Mouse (Mus musculus): ENCODE measurements around the gene Polr1a. TPM values are rescaled to one million over a fixed set of nuclear protein-coding genes. Genes with fewer than 3 reads are reported as not detected.

The Polr1a gene
- polyA plus RNA-seq, 1 experiment from 2014 or later, result 29.8 TPM

- WGBS, result 83% methylated on average over 4 of the region's 4 CpGs
- H3K27ac ChIP-seq, result no peak overlapping the region
- no peak overlapping the region for H3K9ac ChIP-seq
- no peak for ATAC-seq (ENCODE audit: insufficient read depth, low FRiP score, low read depth)
- H3K36me3 ChIP-seq, result no peaks in the 10 kb centered on the region
- no peak overlapping the region for H3K4me2 ChIP-seq
- no peaks in the 10 kb centered on the region for H3K27me3 ChIP-seq (replicated peaks)
- H3K9me3 ChIP-seq, result no peaks in the 10 kb centered on the region
- no peak overlapping the region for H3K4me3 ChIP-seq (replicated peaks)
- no peaks in the 10 kb centered on the region for H3K4me1 ChIP-seq
Measured at GRCm38 (mm10) chr6:72008213-72008655, 99.4 kb downstream of the Polr1a start.

DNA sequence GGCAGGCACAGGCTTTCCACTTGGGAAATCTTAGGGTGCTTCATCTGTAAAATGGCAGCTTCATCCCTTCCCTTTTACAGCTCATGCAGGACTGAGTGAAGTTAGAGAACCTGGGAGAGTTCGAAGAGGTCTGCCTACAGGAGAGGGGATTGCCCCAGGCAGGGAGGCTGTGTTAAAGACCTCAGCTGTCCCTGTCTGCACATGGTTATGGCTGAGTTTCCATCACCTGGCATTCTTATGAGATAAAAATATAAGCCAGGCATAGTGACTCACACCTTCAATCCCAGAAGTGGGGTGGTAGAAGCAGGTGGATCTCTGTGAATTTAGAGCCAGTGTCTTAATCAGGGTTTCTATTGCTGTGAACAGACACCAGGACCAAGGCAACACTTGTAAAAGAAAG lies 100.6 kb downstream of the Polr1a start:
- no peaks in the 10 kb centered on the region for H3K4me1 ChIP-seq
- H3K9ac ChIP-seq, result no peak overlapping the region
- no peak overlapping the region for H3K4me3 ChIP-seq (replicated peaks)
- no peak for ATAC-seq (ENCODE audit: insufficient read depth, low FRiP score, low read depth)
- no peaks in the 10 kb centered on the region for H3K27me3 ChIP-seq (replicated peaks)
- 89% methylated on average over 1 of the region's 1 CpGs for WGBS
- no peak overlapping the region for H3K4me2 ChIP-seq
- no peak overlapping the region for H3K27ac ChIP-seq
- H3K36me3 ChIP-seq, result no peaks in the 10 kb centered on the region
- H3K9me3 ChIP-seq, result no peaks in the 10 kb centered on the region

DNA sequence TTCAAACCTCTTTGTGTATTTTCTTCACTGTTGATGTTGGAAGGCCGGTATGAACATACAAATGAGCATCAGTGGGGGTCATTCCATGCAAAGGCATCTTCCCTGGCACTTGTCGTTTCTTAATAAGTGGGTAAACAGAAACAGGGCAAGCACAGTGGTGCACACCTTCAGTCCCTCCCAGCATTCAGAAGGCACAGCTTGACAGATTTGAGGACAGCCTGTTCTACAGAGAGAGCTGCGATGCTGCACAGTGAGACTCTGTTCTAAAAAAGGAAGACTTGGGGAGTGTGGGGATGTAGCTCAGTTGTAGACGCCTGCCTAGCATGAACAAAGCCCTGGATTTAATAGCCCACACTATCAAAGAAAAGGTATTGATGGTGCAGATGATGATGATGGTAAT lies 105.2 kb downstream of the Polr1a start:
- ATAC-seq (ENCODE audit: insufficient read depth, low FRiP score, low read depth), result no peak
- no peaks in the 10 kb centered on the region for H3K27me3 ChIP-seq (replicated peaks)
- no peaks in the 10 kb centered on the region for H3K4me1 ChIP-seq
- WGBS, result 64% methylated on average over 4 of the region's 4 CpGs
- no peak overlapping the region for H3K9ac ChIP-seq
- no peak overlapping the region for H3K4me3 ChIP-seq (replicated peaks)
- H3K9me3 ChIP-seq, result no peaks in the 10 kb centered on the region
- H3K27ac ChIP-seq, result no peak overlapping the region
- H3K36me3 ChIP-seq, result no peaks in the 10 kb centered on the region
- H3K4me2 ChIP-seq, result no peak overlapping the region

GRCm38 (mm10) chr6:72018052-72018451 lies 109.2 kb downstream of the Polr1a start:
- ATAC-seq (ENCODE audit: insufficient read depth, low FRiP score, low read depth), result no peak
- Histone ChIP-seq H3K4me2 (no peak overlapping the region), H3K27me3 (replicated peaks) (no peaks in the 10 kb centered on the region), H3K27ac (no peak overlapping the region), H3K36me3 (no peaks in the 10 kb centered on the region), H3K9ac (no peak overlapping the region), H3K4me3 (replicated peaks) (no peak overlapping the region), H3K9me3 (no peaks in the 10 kb centered on the region), H3K4me1 (no peaks in the 10 kb centered on the region)
- 66% methylated on average over 6 of the region's 6 CpGs for WGBS

DNA sequence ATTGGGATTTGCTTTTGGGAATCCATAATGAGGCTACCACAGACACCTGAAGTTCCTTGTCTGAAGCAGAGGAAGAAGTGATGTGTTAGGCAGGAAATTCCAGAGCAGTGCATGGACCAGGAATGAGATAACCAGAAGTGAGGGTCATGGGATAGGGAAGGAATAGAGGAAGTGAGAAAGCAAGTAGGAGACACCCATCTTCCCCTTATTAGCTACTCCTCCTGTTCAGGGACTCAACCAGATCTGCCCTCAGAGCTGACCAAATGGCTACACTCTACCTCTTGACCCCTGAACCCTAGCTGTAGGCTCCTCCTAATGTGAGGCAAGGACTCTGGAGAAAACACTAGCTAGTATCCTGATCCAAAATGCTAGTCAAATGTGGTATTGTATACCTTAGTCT lies 116.6 kb downstream of the Polr1a start:
- H3K4me1 ChIP-seq, result no peaks in the 10 kb centered on the region
- H3K4me3 ChIP-seq (replicated peaks), result no peak overlapping the region
- no peak overlapping the region for H3K9ac ChIP-seq
- no peaks in the 10 kb centered on the region for H3K36me3 ChIP-seq
- H3K27me3 ChIP-seq (replicated peaks), result no peaks in the 10 kb centered on the region
- no peak for ATAC-seq (ENCODE audit: insufficient read depth, low FRiP score, low read depth)
- H3K9me3 ChIP-seq, result no peaks in the 10 kb centered on the region
- H3K4me2 ChIP-seq, result no peak overlapping the region
- no peak overlapping the region for H3K27ac ChIP-seq

- no peaks in the 10 kb centered on the region for H3K4me1 ChIP-seq
- 86% methylated on average over 1 of the region's 1 CpGs for WGBS
- no peak overlapping the region for H3K27ac ChIP-seq
- H3K9ac ChIP-seq, result no peak overlapping the region
- H3K9me3 ChIP-seq, result no peaks in the 10 kb centered on the region
- H3K36me3 ChIP-seq, result no peaks in the 10 kb centered on the region
- no peak for ATAC-seq (ENCODE audit: insufficient read depth, low FRiP score, low read depth)
- H3K4me2 ChIP-seq, result no peak overlapping the region
- H3K27me3 ChIP-seq (replicated peaks), result no peaks in the 10 kb centered on the region
- no peak overlapping the region for H3K4me3 ChIP-seq (replicated peaks)
Measured at GRCm38 (mm10) chr6:72028079-72028478, 119.2 kb downstream of the Polr1a start.

DNA sequence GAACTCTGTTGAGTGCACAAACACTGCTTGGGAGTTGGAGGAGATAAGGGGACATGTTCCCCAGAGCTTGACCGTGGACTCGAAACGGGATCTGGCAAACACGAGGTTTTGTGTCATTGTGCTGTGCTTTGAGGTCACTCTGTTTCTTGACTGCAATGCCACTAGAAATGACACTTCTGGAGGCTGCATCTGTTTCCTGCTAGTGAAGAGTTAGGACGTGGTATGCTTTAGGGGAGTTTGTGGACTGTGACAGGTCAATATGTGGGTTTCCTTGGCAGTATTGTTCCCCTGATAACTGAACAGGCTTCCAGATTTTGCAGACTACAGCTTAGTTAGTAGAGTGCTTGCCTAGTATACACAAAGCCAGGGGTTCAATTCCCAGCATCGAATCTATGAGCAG lies 120.8 kb downstream of the Polr1a start:
- Histone ChIP-seq H3K36me3 (no peaks in the 10 kb centered on the region), H3K9ac (no peak overlapping the region), H3K27ac (no peak overlapping the region), H3K27me3 (replicated peaks) (no peaks in the 10 kb centered on the region), H3K4me3 (replicated peaks) (no peak overlapping the region), H3K4me1 (no peaks in the 10 kb centered on the region), H3K4me2 (no peak overlapping the region), H3K9me3 (no peaks in the 10 kb centered on the region)
- 56% methylated on average over 6 of the region's 6 CpGs for WGBS
- ATAC-seq (ENCODE audit: insufficient read depth, low FRiP score, low read depth), result no peak

Other genes with a start within 250 kb of the Polr1a start
- 14.9 and 15.8 TPM in 2 replicates for gene Reep1, start 201.5 kb upstream of the Polr1a start, polyA plus RNA-seq (2015; fragmentation: Nextera tagmentation; extraction: Ambion mirVana)
- 63.3 and 66.1 TPM in 2 replicates for gene Mrpl35, start 82.1 kb upstream of the Polr1a start, polyA plus RNA-seq (2015; fragmentation: Nextera tagmentation; extraction: Ambion mirVana)
- gene Immt, start 77.7 kb upstream of the Polr1a start, polyA plus RNA-seq (2015; fragmentation: Nextera tagmentation; extraction: Ambion mirVana), result 178 and 191 TPM in 2 replicates
- gene Ptcd3, start 303 bp upstream of the Polr1a start, polyA plus RNA-seq (2015; fragmentation: Nextera tagmentation; extraction: Ambion mirVana), result 87.6 and 94.9 TPM in 2 replicates
- 29.2 and 38.2 TPM in 2 replicates for gene St3gal5, start 188.5 kb downstream of the Polr1a start, polyA plus RNA-seq (2015; fragmentation: Nextera tagmentation; extraction: Ambion mirVana)